Mouse (Mus musculus) spleen, embryonic (tissue): Measurements from ENCODE around the gene Gm9117.
"Not testable (repeated sequence)": the region's sequence is repeated elsewhere in the genome, so short reads cannot be mapped to it uniquely, and the experiment has no call there.

Experiments
- CTCF ChIA-PET: fragments of 350-600 bp; sonication (Branson Sonifier 250); formaldehyde crosslinking; loops from one replicate; lab custom pipeline; 2022; lab: Charles Lee

The Gm9117 gene

DNA sequence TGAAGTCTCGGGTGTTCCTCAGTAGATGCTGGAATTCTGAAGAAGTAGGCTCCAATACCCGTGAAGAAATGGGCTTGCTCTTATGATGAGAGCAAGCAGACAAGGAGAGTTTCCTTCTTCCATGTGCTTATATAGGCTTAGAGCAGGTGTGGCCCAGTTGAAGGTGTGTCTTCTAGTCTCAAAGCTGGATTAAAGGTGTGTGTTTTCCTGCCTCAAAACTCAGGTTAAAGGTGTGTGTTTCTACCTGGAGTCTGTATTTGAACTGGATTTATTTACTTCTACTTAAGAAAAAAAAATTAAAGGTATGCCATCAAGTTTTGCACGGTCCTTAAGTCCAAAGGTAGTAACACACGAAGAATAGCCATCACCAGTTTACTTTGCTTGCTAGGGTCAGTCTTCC, at the start of gene Gm9117:
Gene Gm9117 (minus strand): TSS at position 101 of the 400 bp plus-strand sequence.
- CTCF ChIA-PET: not testable (repeated sequence)

DNA sequence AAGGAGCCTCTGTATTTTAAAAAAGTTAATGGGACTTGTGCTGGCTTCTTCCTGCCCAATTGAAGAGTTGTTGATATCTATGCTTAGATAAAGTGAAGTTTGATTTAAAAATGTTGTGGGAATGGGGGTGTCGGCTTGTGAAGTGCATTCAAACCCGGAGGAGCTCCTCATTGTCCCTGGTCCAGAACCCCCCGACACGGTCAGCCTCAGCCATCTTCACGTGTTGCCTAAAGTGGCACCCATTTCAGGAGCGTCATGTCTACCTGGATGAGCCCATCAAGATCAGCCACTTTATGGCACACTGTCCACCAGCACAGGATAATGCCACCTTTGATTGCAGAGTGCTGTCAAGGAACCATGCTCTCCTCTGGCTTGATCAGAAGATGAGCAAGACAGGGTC, 25.6 kb upstream of the Gm9117 start:
- CTCF ChIA-PET: not testable (repeated sequence)

DNA sequence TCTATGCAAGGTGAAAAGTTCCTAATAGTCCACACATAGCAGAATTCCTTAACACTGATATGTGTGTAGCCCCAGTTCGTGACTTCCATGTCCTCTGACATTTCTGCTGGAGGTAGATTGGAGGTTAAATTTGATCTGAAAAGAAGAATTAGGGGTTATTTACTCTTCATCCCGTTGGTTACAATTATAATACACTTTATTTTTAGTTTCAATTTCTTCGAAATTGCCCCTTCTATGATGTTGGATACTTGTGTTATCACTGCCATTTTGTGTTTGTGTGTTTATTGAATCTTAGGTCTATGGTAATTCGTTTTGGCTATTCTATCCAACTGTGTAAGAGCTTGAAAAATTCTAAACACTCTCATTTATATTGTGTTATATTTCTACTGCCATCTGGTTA, 17.9 kb upstream of the Gm9117 start, which contains the start of gene Tdpoz5:
Gene Tdpoz5 (minus strand): TSS at position 101 of the 400 bp plus-strand sequence.
- CTCF ChIA-PET: not testable (repeated sequence)

DNA sequence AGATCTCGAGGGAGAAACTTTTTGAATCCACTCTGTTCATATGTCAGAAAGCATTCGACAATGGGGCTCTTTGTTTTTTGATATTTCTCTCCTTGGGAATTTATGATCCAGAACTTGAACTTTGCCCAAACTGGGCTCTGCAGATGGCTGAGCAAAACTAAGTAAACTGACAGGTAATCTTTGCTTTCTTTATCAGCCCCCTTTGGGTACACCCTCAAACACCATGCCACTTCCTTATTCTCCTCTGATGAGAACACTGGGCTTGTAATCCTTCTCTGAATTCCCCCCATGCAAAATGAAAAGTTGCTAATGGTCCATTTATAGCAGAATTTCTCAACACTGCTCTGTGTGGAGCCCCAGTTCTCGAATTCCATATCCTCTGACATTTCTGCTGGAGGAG, 5.0 kb downstream of the Gm9117 start:
- CTCF ChIA-PET: not testable (repeated sequence)
